Mouse (Mus musculus) MEL (cell line): ENCODE results near the gene Gmpr. TPM values are rescaled to one million over a fixed set of nuclear protein-coding genes. Genes with fewer than 3 reads are reported as not detected.

Experiments used
- DNase-seq: peaks from one replicate; pipeline ENCODE4 v3.0.0; 2011; ENCODE audit warnings: low read depth, low spot score
- H3K27ac ChIP-seq: 2 replicates; pipeline ENCODE4 v1.5.1; 2012; ENCODE audit warnings: low read depth, mild to moderate bottlenecking, control low read depth, low read length, moderate library complexity; ENCODE audit not compliant: control insufficient read depth
- H3K27me3 ChIP-seq, 2 experiments: fragments of 150-350 bp in 1 of 2; sonication (generic) in 1 of 2; 2 replicates each; pipeline ENCODE4 v1.6.1; 2012; ENCODE audit warnings: low read length in 2 of 2, mild to moderate bottlenecking in 2 of 2, improper control_type of control experiment in 1 of 2, moderate library complexity in 1 of 2; ENCODE audit not compliant: insufficient read depth in 2 of 2, control insufficient read depth in 1 of 2
- H3K36me3 ChIP-seq, 2 experiments: 2 replicates each; pipeline ENCODE4 v1.6.1; 2012 to 2014; ENCODE audit warnings: low read length in 2 of 2, improper control_type of control experiment in 1 of 2, inconsistent platforms in 1 of 2, mild to moderate bottlenecking in 1 of 2; ENCODE audit not compliant: insufficient read depth in 2 of 2, control insufficient read depth in 1 of 2
- H3K4me1 ChIP-seq, 2 experiments: fragments of 150-350 bp in 1 of 2; sonication (generic) in 1 of 2; 2 replicates each; pipeline ENCODE4 v1.6.1; 2012; ENCODE audit warnings: low read length in 2 of 2, improper control_type of control experiment in 1 of 2, mild to moderate bottlenecking in 1 of 2; ENCODE audit not compliant: insufficient read depth in 2 of 2, control insufficient read depth in 1 of 2
- H3K4me3 ChIP-seq, 2 experiments: fragments of 150-350 bp in 1 of 2; sonication (generic) in 1 of 2; 2 replicates each; pipeline ENCODE4 v1.5.1; 2012; ENCODE audit warnings: low read depth in 2 of 2, low read length in 2 of 2, mild to moderate bottlenecking in 2 of 2, moderate library complexity in 2 of 2, control low read depth in 1 of 2, improper control_type of control experiment in 1 of 2; ENCODE audit not compliant: control insufficient read depth in 1 of 2, insufficient read depth in 1 of 2
- H3K79me2 ChIP-seq: 2 replicates; pipeline ENCODE4 v1.6.1; 2012; ENCODE audit warnings: mild to moderate bottlenecking, low read length, moderate library complexity; ENCODE audit not compliant: control insufficient read depth, poor library complexity, insufficient read depth
- H3K9ac ChIP-seq: 2 replicates; pipeline ENCODE4 v1.6.1; 2012; ENCODE audit warnings: low read depth, mild to moderate bottlenecking, control low read depth, low read length, moderate library complexity; ENCODE audit not compliant: control insufficient read depth, poor library complexity, severe bottlenecking
- H3K9me3 ChIP-seq: fragments of 150-350 bp; sonication (generic); replicated peaks from 2 replicates; pipeline ENCODE4 v1.6.1; 2012; ENCODE audit warnings: mild to moderate bottlenecking, low read length, improper control_type of control experiment, moderate library complexity; ENCODE audit not compliant: insufficient read depth
- CTCF ChIP-seq, 3 experiments: IDR thresholded peaks in 2 of 3; conservative IDR thresholded peaks in 1 of 3; 2 replicates each; pipeline ENCODE4 v1.5.1; 2011 to 2012; ENCODE audit warnings: low read length in 3 of 3, low read depth in 2 of 3, mild to moderate bottlenecking in 2 of 3, improper control_type of control experiment in 1 of 3, inconsistent platforms in 1 of 3, mixed read lengths in 1 of 3, moderate library complexity in 1 of 3; ENCODE audit not compliant: control insufficient read depth in 1 of 3, insufficient read depth in 1 of 3, poor library complexity in 1 of 3, severe bottlenecking in 1 of 3
- ELF1 ChIP-seq: IDR thresholded peaks from 2 replicates; pipeline ENCODE4 v1.6.1; 2014; ENCODE audit warnings: low read depth, mild to moderate bottlenecking, inconsistent platforms, low read length, improper control_type of control experiment, moderate library complexity
- ETS1 ChIP-seq: IDR thresholded peaks from 2 replicates; pipeline ENCODE4 v1.6.1; 2012; ENCODE audit warnings: low read depth, mild to moderate bottlenecking, inconsistent platforms, low read length, improper control_type of control experiment, moderate library complexity
- HCFC1 ChIP-seq: IDR thresholded peaks from 2 replicates; pipeline ENCODE4 v1.6.1; 2012; ENCODE audit warnings: low read depth, mild to moderate bottlenecking, inconsistent platforms, low read length, improper control_type of control experiment, moderate library complexity
- JUND ChIP-seq: IDR thresholded peaks from 2 replicates; pipeline ENCODE4 v1.6.1; 2011; ENCODE audit warnings: low read depth, mild to moderate bottlenecking, improper control_type of control experiment, low read length
- MAFK ChIP-seq: IDR thresholded peaks from 2 replicates; pipeline ENCODE4 v1.6.1; 2011; ENCODE audit warnings: low read depth, mild to moderate bottlenecking, low read length, improper control_type of control experiment, borderline replicate concordance
- MAX ChIP-seq: IDR thresholded peaks from 2 replicates; pipeline ENCODE4 v1.6.1; 2011; ENCODE audit warnings: low read length, improper control_type of control experiment
- MYB ChIP-seq: IDR thresholded peaks from 2 replicates; pipeline ENCODE4 v1.6.1; 2011; ENCODE audit warnings: mild to moderate bottlenecking, low read depth, low read length, improper control_type of control experiment
- NELFE ChIP-seq: IDR thresholded peaks from 2 replicates; pipeline ENCODE4 v1.6.1; 2011; ENCODE audit warnings: low read depth, low read length, improper control_type of control experiment
- NRF1 ChIP-seq: IDR thresholded peaks from 2 replicates; pipeline ENCODE4 v1.6.1; 2014; ENCODE audit warnings: low read depth, mild to moderate bottlenecking, inconsistent platforms, low read length, improper control_type of control experiment, moderate library complexity; ENCODE audit not compliant: poor library complexity, insufficient read depth, severe bottlenecking
- POLR2A ChIP-seq, 2 experiments: IDR thresholded peaks; 2 replicates each; pipeline ENCODE4 v1.6.1; 2011 to 2012; ENCODE audit warnings: low read length in 2 of 2, mild to moderate bottlenecking in 2 of 2, control low read depth in 1 of 2, improper control_type of control experiment in 1 of 2, low read depth in 1 of 2, moderate library complexity in 1 of 2; ENCODE audit not compliant: control insufficient read depth in 1 of 2, insufficient read depth in 1 of 2, poor library complexity in 1 of 2
- RAD21 ChIP-seq: IDR thresholded peaks from 2 replicates; pipeline ENCODE4 v1.6.1; 2011; ENCODE audit warnings: mild to moderate bottlenecking, low read depth, low read length, improper control_type of control experiment
- RCOR1 ChIP-seq: IDR thresholded peaks from 2 replicates; pipeline ENCODE4 v1.6.1; 2012; ENCODE audit warnings: low read depth, mild to moderate bottlenecking, inconsistent platforms, low read length, improper control_type of control experiment
- SIN3A ChIP-seq: IDR thresholded peaks from 2 replicates; pipeline ENCODE4 v1.6.1; 2012; ENCODE audit warnings: low read length, improper control_type of control experiment, inconsistent platforms
- SMC3 ChIP-seq: IDR thresholded peaks from 2 replicates; pipeline ENCODE4 v1.6.1; 2011; ENCODE audit warnings: low read depth, low read length, improper control_type of control experiment
- TBP ChIP-seq: IDR thresholded peaks from 2 replicates; pipeline ENCODE4 v1.8.0; 2011; ENCODE audit warnings: low read depth, low read length, improper control_type of control experiment
- TCF12 ChIP-seq: IDR thresholded peaks from 2 replicates; pipeline ENCODE4 v1.6.1; 2014; ENCODE audit warnings: low read depth, mild to moderate bottlenecking, inconsistent platforms, low read length, improper control_type of control experiment, moderate library complexity
- USF1 ChIP-seq: IDR thresholded peaks from 2 replicates; pipeline ENCODE4 v1.6.1; 2014; ENCODE audit warnings: low read depth, mild to moderate bottlenecking, inconsistent platforms, low read length, improper control_type of control experiment, moderate library complexity
- ZC3H11A ChIP-seq: IDR thresholded peaks from 2 replicates; pipeline ENCODE4 v1.6.1; 2012; ENCODE audit warnings: low read depth, mild to moderate bottlenecking, inconsistent platforms, low read length, improper control_type of control experiment
- ZKSCAN1 ChIP-seq: IDR thresholded peaks from 2 replicates; pipeline ENCODE4 v1.6.1; 2012; ENCODE audit warnings: low read depth, mild to moderate bottlenecking, inconsistent platforms, low read length, improper control_type of control experiment, moderate library complexity
- ZNF384 ChIP-seq: IDR thresholded peaks from 2 replicates; pipeline ENCODE4 v1.6.1; 2012; ENCODE audit warnings: low read depth, mild to moderate bottlenecking, inconsistent platforms, low read length, improper control_type of control experiment
- polyA plus RNA-seq, 2 experiments: library from polyadenylated mRNA; stranded (reverse) in 1 of 2; unstranded in 1 of 2; fragments of >175 nt in 1 of 2; fragments of >200 nt in 1 of 2; gene quantifications; 2 replicates each; pipeline versions ENCODE4 v1.2.1 to v1.2.4; 2012; ENCODE audit warnings: low replicate concordance in 2 of 2, low read depth in 1 of 2; ENCODE audit not compliant: insufficient read length in 2 of 2, insufficient read depth in 1 of 2, missing spikeins in 1 of 2
- total RNA-seq: library from RNA; depleted of rRNA; stranded (reverse); fragments of 300-350 nt; gene quantifications from 2 replicates; pipeline ENCODE4 v1.2.3, GENCODE M21; 2012

The Gmpr gene
- total and polyA plus RNA-seq, 3 experiments = 64.2 to 130 TPM; not detected in 1

- TF ChIP-seq MAFK = no peak
Measured at GRCm38 (mm10) chr13:45486598-45486997, 20.6 kb upstream of the Gmpr start (continued).

- no peaks in the 10 kb centered on the region for H3K9me3 ChIP-seq
- no peaks in the 10 kb centered on the region for H3K36me3 ChIP-seq
- H3K9ac ChIP-seq = no peak overlapping the region
- no peak overlapping the region for H3K4me3 ChIP-seq
- peak overlapping the region; percentile 41; the same call in 1 of the 2 replicates for H3K27ac ChIP-seq
- H3K4me1 ChIP-seq = peaks cover 0 to 3% of the 10 kb centered on the region in 2 experiments; a peak in 2 of 4 replicates
- H3K27me3 ChIP-seq = no peaks in the 10 kb centered on the region
- peak; percentile 42 for TF ChIP-seq ELF1
- TF ChIP-seq SMC3 = peak; percentile 42
- TF ChIP-seq USF1 = no peak
- TF ChIP-seq MAX = no peak
- no peak for TF ChIP-seq SIN3A
- TF ChIP-seq RAD21 = peak; percentile 7
- peak; percentile 24 to 62 (median 44) for TF ChIP-seq CTCF (IDR thresholded peaks at IDR 0.05 in 2 of 3, conservative IDR thresholded peaks at IDR 0.05 in 1 of 3; ENCODE audit: control insufficient read depth in 1 of 3, insufficient read depth in 1 of 3, low read depth in 2 of 3, low read length in 3 of 3, poor library complexity in 1 of 3, severe bottlenecking in 1 of 3)
- TF ChIP-seq TBP = 0 out of 2 replicates have a peak, but pooled peaks have one; percentile 20
- peak; percentile 93 for TF ChIP-seq JUND
- peak; percentile 23; the same call in 1 of the 2 replicates for TF ChIP-seq ZC3H11A
- peak; percentile 71 for DNase-seq
- H3K79me2 ChIP-seq = no peaks in the 10 kb centered on the region
Measured at GRCm38 (mm10) chr13:45491991-45492732, 15.1 kb upstream of the Gmpr start.

- no peak for DNase-seq
- H3K36me3 ChIP-seq = no peaks in the 10 kb centered on the region
- no peak overlapping the region for H3K4me3 ChIP-seq
- H3K27ac ChIP-seq = no peak overlapping the region
- H3K4me1 ChIP-seq = peaks cover 0 to 3% of the 10 kb centered on the region in 2 experiments; a peak in 2 of 4 replicates
- no peak overlapping the region for H3K9ac ChIP-seq
- TF ChIP-seq RCOR1 = no peak
- no peak for TF ChIP-seq ZC3H11A
- H3K9me3 ChIP-seq = no peaks in the 10 kb centered on the region
- no peaks in the 10 kb centered on the region for H3K79me2 ChIP-seq
- H3K27me3 ChIP-seq = no peaks in the 10 kb centered on the region
Measured at GRCm38 (mm10) chr13:45493846-45494245, 13.4 kb upstream of the Gmpr start.

- H3K27ac ChIP-seq = no peak overlapping the region
- no peak overlapping the region for H3K4me3 ChIP-seq
- TF ChIP-seq NRF1 (no peak), JUND (no peak), ETS1 (no peak), ZC3H11A (no peak), ZKSCAN1 (no peak), MAX (no peak), RAD21 (no peak), TCF12 (no peak), NELFE (no peak), HCFC1 (no peak), USF1 (no peak), ZNF384 (no peak), MAFK (no peak), MYB (no peak), ELF1 (no peak), SMC3 (no peak), SIN3A (no peak), POLR2A (IDR thresholded peaks at IDR 0.05; ENCODE audit: control insufficient read depth in 1 of 2, insufficient read depth in 1 of 2, low read depth in 1 of 2, low read length in 2 of 2, poor library complexity in 1 of 2) (no peak)
- H3K9ac ChIP-seq = no peak overlapping the region
- no peaks in the 10 kb centered on the region for H3K9me3 ChIP-seq
- H3K4me1 ChIP-seq = no peaks in the 10 kb centered on the region; a peak in 1 of 4 replicates
- no peaks in the 10 kb centered on the region for H3K79me2 ChIP-seq
- H3K27me3 ChIP-seq = no peaks in the 10 kb centered on the region
- peaks cover 0 to 4% of the 10 kb centered on the region in 2 experiments; a peak in 1 of 4 replicates for H3K36me3 ChIP-seq
- no peak for DNase-seq
Measured at GRCm38 (mm10) chr13:45498623-45499022, 8.6 kb upstream of the Gmpr start.
